Mouse (Mus musculus) lung, embryonic 16.5 days (tissue): ENCODE measurements around the gene Atf7. TPM values are rescaled to one million over a fixed set of nuclear protein-coding genes. Genes with fewer than 3 reads are reported as not detected.
A peak's percentile ranks its signal among the peaks of the same experiment; 100 is the strongest.

Experiments used
- microRNA counts: library from miRNA; unstranded; fragments of <30 nt; microRNA quantifications from one replicate; lab custom pipeline; 2016
- microRNA-seq: library from miRNA; unstranded; fragments of <30 nt; microRNA quantifications from one replicate; pipeline ENCODE4, GENCODE M21; 2016
- polyA plus RNA-seq: library from polyadenylated mRNA; unstranded; fragments of >200 nt; fragmentation: Nextera tagmentation; extraction: Ambion mirVana; gene quantifications from 2 replicates; pipeline ENCODE4 v1.2.1, GENCODE M21; 2015

Gene Atf7
- polyA plus RNA-seq, 1 experiment from 2014 or later, result 50.0 TPM

MicroRNA genes within 50 kb of the gene (microRNA counts, 519-probe panel; counts per million panel counts)
- microRNA mmu-miR-688 (lab: Ali Mortazavi, UCI), result 582 counts per million, percentile 4 among the panel's probes with 10 or more counts

Small RNA genes lying within 50 kb of the gene (microRNA-seq; reads per million reads assigned to microRNA genes)
- gene Mir688, result not detected

Other genes with a start within 250 kb of the Atf7 start
- gene Sp1, start 219.3 kb downstream of the Atf7 start, polyA plus RNA-seq, result 10.8 and 11.2 TPM in 2 replicates
- gene Amhr2, start 180.1 kb downstream of the Atf7 start, polyA plus RNA-seq, result 1.5 TPM in 2 replicates
- gene Prr13, start 166.4 kb downstream of the Atf7 start, polyA plus RNA-seq, result 89.8 and 91.7 TPM in 2 replicates
- 199 and 204 TPM in 2 replicates for gene Pcbp2, start 154.9 kb downstream of the Atf7 start, polyA plus RNA-seq
- not detected in 2 replicates for gene Gm10337, start 121.7 kb downstream of the Atf7 start, polyA plus RNA-seq
- 12.5 and 13.2 TPM in 2 replicates for gene Map3k12, start 108.4 kb downstream of the Atf7 start, polyA plus RNA-seq
- 73.4 and 77.0 TPM in 2 replicates for gene Tarbp2, start 107.3 kb downstream of the Atf7 start, polyA plus RNA-seq
- 4.4 and 4.5 TPM in 2 replicates for gene Npff, start 100.5 kb downstream of the Atf7 start, polyA plus RNA-seq
- not detected in 2 replicates for gene Gm28047, start 397 bp downstream of the Atf7 start, polyA plus RNA-seq
- gene Atp5g2, start 46.9 kb upstream of the Atf7 start, polyA plus RNA-seq, result 73.6 and 76.2 TPM in 2 replicates
- gene Calcoco1, start 96.7 kb upstream of the Atf7 start, polyA plus RNA-seq, result 61.7 and 68.5 TPM in 2 replicates